Mouse (Mus musculus): ENCODE data around the gene Ifi207. TPM values are rescaled to one million over a fixed set of nuclear protein-coding genes. Genes with fewer than 3 reads are reported as not detected.
"Not testable (repeated sequence)": the region's sequence is repeated elsewhere in the genome, so short reads cannot be mapped to it uniquely, and the experiment has no call there.

Gene Ifi207
- polyA plus RNA-seq, 1 experiment from 2014 or later = 1.4 TPM

GRCm38 (mm10) chr1:173673458-173674097 is 68.0 kb downstream of the Ifi207 start, which contains the start of gene Ifi208:
Gene Ifi208 (plus strand): TSS chr1:173673675.
- not testable (repeated sequence) for H3K9me3 ChIP-seq (replicated peaks); ATAC-seq (ENCODE audit: insufficient read depth); H3K36me3 ChIP-seq (replicated peaks); H3K4me2 ChIP-seq; H3K27ac ChIP-seq (replicated peaks); H3K4me1 ChIP-seq (replicated peaks); H3K27me3 ChIP-seq; H3K4me3 ChIP-seq (replicated peaks); H3K9ac ChIP-seq
- 22% methylated on average over 3 of the region's 3 CpGs for WGBS (ENCODE audit: insufficient replicate concordance)

Other genes starting within 250 kb of the Ifi207 start
- 0.02 TPM in 1 of 2 replicates, not detected in the other for gene Ifi214, start 205.8 kb downstream of the Ifi207 start, polyA plus RNA-seq (2015; fragmentation: Nextera tagmentation; extraction: Ambion mirVana)
- 0.17 and 0.38 TPM in 2 replicates for gene Ifi213, start 142.5 kb downstream of the Ifi207 start, polyA plus RNA-seq (2015; fragmentation: Nextera tagmentation; extraction: Ambion mirVana)
- 0.83 and 0.90 TPM in 2 replicates for gene Ifi209, start 110.8 kb downstream of the Ifi207 start, polyA plus RNA-seq (2015; fragmentation: Nextera tagmentation; extraction: Ambion mirVana)
- not detected in 2 replicates for gene Ifi208, start 68.1 kb downstream of the Ifi207 start, polyA plus RNA-seq (2015; fragmentation: Nextera tagmentation; extraction: Ambion mirVana)
- gene Ifi204, start 25.2 kb upstream of the Ifi207 start, polyA plus RNA-seq (2015; fragmentation: Nextera tagmentation; extraction: Ambion mirVana) = 4.5 and 4.9 TPM in 2 replicates
- gene Ifi211, start 171.3 kb upstream of the Ifi207 start, polyA plus RNA-seq (2015; fragmentation: Nextera tagmentation; extraction: Ambion mirVana) = 1.9 and 3.1 TPM in 2 replicates
- 3.5 and 4.7 TPM in 2 replicates for gene Mndal, start 200.7 kb upstream of the Ifi207 start, polyA plus RNA-seq (2015; fragmentation: Nextera tagmentation; extraction: Ambion mirVana)
- gene Ifi203, start 200.9 kb upstream of the Ifi207 start, polyA plus RNA-seq (2015; fragmentation: Nextera tagmentation; extraction: Ambion mirVana) = 2.0 and 3.0 TPM in 2 replicates
- not detected in 2 replicates for gene Ifi202b, start 241.0 kb upstream of the Ifi207 start, polyA plus RNA-seq (2015; fragmentation: Nextera tagmentation; extraction: Ambion mirVana)

Data from liver, embryonic 15.5 days (tissue).